Mouse (Mus musculus): ENCODE measurements around the gene Vmn1r239-ps.
"Not testable (repeated sequence)": the region's sequence is repeated elsewhere in the genome, so short reads cannot be mapped to it uniquely, and the experiment has no call there.

Gene Vmn1r239-ps

GRCm38 (mm10) chrX:147453610-147454009 is at the start of gene Vmn1r239-ps:
TSS of gene Vmn1r239-ps (minus strand) at chrX:147453710.
- DNase-seq (ENCODE audit: low read depth, low spot score) = not testable (repeated sequence)

- no peak for DNase-seq (ENCODE audit: low read depth, low spot score)
These were observed 36.0 kb upstream of the Vmn1r239-ps start for GRCm38 (mm10) chrX:147489551-147489950.

GRCm38 (mm10) chrX:147443386-147443785 is 10.1 kb downstream of the Vmn1r239-ps start:
- no peak for DNase-seq (ENCODE audit: low read depth, low spot score)

- no peak for DNase-seq (ENCODE audit: low read depth, low spot score)
These were observed 18.1 kb downstream of the Vmn1r239-ps start for GRCm38 (mm10) chrX:147435400-147435799.

GRCm38 (mm10) chrX:147429753-147430152 is 23.8 kb downstream of the Vmn1r239-ps start:
- no peak for DNase-seq (ENCODE audit: low read depth, low spot score)

GRCm38 (mm10) chrX:147429129-147429528 is 24.4 kb downstream of the Vmn1r239-ps start, which contains the start of gene Il13ra2:
TSS of gene Il13ra2 (minus strand) at chrX:147429192.
- no peak for DNase-seq (ENCODE audit: low read depth, low spot score)
